Mouse (Mus musculus) small intestine, adult 2 months (tissue): ENCODE results near the gene Cetn3.

Experiments
- CTCF ChIP-seq: fragments of 200-500 bp; IDR thresholded peaks from 2 replicates; pipeline ENCODE4 v1.5.1; 2012; ENCODE audit warnings: low read depth, mild to moderate bottlenecking, control low read depth, inconsistent platforms, low read length, moderate library complexity, mixed read lengths; ENCODE audit not compliant: insufficient replicate concordance, insufficient read length; ENCODE audit errors: extremely low read depth
- POLR2A ChIP-seq: fragments of 200-500 bp; IDR thresholded peaks from 2 replicates; pipeline ENCODE4 v1.6.1; 2012; ENCODE audit warnings: low read depth, mild to moderate bottlenecking, control low read depth, inconsistent platforms, low read length, moderate library complexity

DNA sequence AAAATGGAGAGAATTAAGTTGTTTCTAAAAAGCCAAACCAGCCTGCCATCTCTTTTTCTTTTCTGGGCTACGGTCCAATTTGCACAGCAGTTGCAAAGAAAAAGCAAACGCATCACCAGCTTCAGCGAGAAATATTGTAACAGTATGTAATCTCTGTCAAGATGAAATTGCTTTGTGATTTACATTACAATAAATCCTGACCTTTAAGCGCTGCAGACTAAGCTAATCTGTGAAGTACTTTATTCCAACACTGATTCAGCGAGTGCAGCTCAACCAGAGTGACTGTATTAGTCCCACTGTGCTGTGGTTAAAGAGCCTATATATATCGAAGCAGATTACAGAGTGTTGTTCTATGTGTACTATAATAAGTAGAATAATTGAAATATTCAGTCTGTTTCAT, 45.6 kb downstream of the Cetn3 start:
- TF ChIP-seq POLR2A = no peak
- no peak for TF ChIP-seq CTCF
